Mouse (Mus musculus) macrophage (primary cell): Measurements from ENCODE around the gene Pcgf2. TPM values are rescaled to one million over a fixed set of nuclear protein-coding genes. Genes with fewer than 3 reads are reported as not detected.
"Not testable (repeated sequence)": the region's sequence is repeated elsewhere in the genome, so short reads cannot be mapped to it uniquely, and the experiment has no call there.

Experiments used
- H3K27ac ChIP-seq: fragments of 350-480 bp; formaldehyde crosslinking; 2 replicates; pipeline ENCODE4 v1.9.0; 2021
- H3K36me3 ChIP-seq: fragments of 350-480 bp; formaldehyde crosslinking; 2 replicates; pipeline ENCODE4 v1.9.0; 2021; ENCODE audit errors: inconsistent target
- H3K4me3 ChIP-seq: fragments of 350-480 bp; formaldehyde crosslinking; 2 replicates; pipeline ENCODE4 v1.9.0; 2021; ENCODE audit errors: inconsistent target
- H3K79me2 ChIP-seq: fragments of 350-480 bp; formaldehyde crosslinking; 2 replicates; pipeline ENCODE4 v1.9.0; 2021; ENCODE audit errors: inconsistent target
- WGBS: methylation state at CpG from one replicate; pipeline ENCODE4 v1.1.7; 2026; ENCODE audit warnings: inconsistent platforms; ENCODE audit not compliant: missing documents; 5-methylcytosine and 5-hydroxymethylcytosine counted together
- polyA plus RNA-seq: library from polyadenylated mRNA; stranded (reverse); fragments of 250-400 nt; gene quantifications from 3 replicates; pipeline ENCODE4 v1.2.4, GENCODE M21; 2018; ENCODE audit warnings: inconsistent platforms

Pcgf2 gene
- polyA plus RNA-seq, 1 experiment from 2014 or later = 7.5 TPM

GRCm38 (mm10) chr11:97662207-97662892 is 37.9 kb downstream of the Pcgf2 start:
- H3K36me3 ChIP-seq = peaks cover 15% of the 10 kb centered on the region; the same call in 1 of the 2 replicates
- peak overlapping the region; percentile 29 for H3K27ac ChIP-seq
- H3K4me3 ChIP-seq = peak overlapping the region; percentile 41
- 11% methylated on average over 21 of the region's 21 CpGs for WGBS
- peaks cover 27% of the 10 kb centered on the region for H3K79me2 ChIP-seq

DNA sequence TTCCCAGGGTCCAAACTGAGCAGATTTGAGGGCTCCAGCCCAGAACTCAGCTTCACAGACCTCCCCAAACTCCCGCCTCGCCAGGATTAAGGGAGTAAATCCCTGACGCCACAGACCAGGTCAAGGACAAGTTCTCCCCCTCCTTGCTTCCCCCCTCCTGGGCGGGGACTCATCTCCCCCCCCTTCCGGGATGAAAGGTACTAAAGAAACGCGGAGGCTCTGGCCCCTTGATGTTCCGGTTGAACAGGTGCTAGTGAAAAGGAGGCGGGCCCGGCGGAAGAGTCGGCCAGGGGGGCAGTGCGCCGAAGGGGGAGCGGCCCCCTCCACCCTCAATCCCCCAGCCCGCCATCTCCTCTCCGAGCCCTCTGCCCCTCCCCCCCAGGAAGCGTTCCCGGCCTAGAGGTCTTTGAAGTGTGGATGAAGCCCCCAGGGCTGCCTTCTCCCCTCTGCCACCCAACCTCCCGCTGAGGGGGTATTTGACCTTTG is 38.6 kb downstream of the Pcgf2 start:
- Histone ChIP-seq H3K4me3 (peak overlapping the region; percentile 41; the same call in 1 of the 2 replicates), H3K79me2 (peaks cover 34% of the 10 kb centered on the region), H3K36me3 (peaks cover 11% of the 10 kb centered on the region; the same call in 1 of the 2 replicates), H3K27ac (peak overlapping the region; percentile 60)
- 0% methylated on average over 8 of the region's 20 CpGs for WGBS

DNA sequence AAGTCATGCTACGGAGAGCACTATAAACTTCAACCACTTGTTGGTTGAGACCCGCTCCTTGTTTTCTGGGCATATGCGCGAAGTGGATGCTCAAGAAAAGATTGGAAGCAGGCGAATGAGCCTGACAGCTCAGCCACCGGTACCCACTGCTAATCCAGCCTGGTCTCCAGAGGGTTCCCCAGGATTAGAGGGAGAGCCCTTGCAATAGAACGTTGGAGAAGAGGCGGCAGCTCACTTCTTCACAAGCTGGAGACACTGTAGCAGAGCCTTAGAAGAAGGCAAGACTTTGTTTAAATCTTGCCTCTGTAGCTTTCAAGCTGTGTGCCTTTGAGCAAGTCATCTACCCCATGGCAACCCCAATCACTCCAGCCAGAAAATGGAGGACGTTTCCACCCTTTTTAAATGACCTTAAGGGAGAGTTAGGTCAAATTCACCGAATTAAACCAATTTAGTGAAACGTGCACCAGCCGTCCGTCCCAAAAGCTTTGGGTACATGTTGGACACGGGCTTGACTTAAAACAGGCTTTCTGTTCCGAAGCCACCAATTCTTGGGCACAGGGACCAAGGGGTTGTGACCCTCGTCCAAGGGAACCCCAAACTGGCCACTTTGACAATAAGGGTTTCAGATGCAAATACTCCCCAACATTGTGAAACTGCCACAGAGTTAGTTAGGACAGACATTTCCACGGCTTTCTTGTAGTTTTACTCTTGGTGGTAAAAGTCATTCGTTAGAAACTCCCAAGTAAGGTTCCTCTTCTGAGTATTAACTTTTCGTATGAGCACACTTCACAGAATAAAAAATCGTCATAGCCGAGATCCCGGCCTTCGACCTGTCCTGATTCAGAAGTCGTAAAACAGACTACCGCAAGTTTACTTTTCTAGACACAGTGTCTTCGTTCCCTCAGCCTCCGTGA is 39.3 kb downstream of the Pcgf2 start:
- H3K27ac ChIP-seq = peak overlapping the region; percentile 60

DNA sequence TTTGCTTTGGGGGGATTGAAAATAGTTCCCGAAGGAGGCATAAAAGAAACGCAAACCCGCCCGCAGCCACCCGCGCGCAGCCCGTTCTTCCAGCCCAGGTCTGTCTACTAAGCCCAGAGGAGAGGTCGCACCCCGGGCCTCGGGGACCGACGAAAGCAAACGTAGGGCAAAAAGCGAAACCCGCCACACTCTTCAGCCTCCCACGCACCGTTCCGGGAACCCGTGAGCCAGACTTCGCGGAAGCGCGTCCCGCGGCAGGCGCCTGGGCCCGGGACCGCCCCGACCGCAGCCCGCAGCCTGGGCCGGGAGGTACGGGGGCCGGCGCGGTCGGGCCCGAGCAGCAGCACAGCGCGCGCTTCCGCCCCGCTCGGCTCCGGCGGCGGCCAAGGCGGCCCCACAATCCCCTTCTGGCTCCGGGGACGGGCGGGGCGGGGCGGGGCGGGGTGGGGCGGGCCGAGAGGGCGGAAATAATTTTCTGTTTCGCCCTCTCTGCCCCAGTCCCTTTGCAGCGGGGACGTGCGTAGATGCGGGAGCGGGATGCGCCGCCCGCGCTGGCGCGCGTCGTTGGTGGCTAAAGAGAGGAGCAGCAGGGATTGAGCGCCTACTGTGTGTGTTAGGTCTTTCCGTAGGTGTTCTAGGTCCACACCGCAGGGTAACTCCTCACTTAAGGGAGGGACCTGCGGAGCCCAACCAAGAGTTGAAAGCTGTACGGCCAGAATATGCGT is 40.1 kb downstream of the Pcgf2 start:
- Histone ChIP-seq H3K27ac (peak overlapping the region; percentile 99), H3K36me3 (peaks cover 15% of the 10 kb centered on the region; the same call in 1 of the 2 replicates), H3K4me3 (peak overlapping the region; percentile 91), H3K79me2 (peaks cover 39% of the 10 kb centered on the region)
- WGBS = 1% methylated on average over 53 of the region's 78 CpGs

More for the DNA sequence above, 39.3 kb downstream of the Pcgf2 start:
- peaks cover 15% of the 10 kb centered on the region; the same call in 1 of the 2 replicates for H3K36me3 ChIP-seq
- 11% methylated on average over 27 of the region's 27 CpGs for WGBS
- H3K4me3 ChIP-seq = peak overlapping the region; percentile 41
- H3K79me2 ChIP-seq = peaks cover 39% of the 10 kb centered on the region

DNA sequence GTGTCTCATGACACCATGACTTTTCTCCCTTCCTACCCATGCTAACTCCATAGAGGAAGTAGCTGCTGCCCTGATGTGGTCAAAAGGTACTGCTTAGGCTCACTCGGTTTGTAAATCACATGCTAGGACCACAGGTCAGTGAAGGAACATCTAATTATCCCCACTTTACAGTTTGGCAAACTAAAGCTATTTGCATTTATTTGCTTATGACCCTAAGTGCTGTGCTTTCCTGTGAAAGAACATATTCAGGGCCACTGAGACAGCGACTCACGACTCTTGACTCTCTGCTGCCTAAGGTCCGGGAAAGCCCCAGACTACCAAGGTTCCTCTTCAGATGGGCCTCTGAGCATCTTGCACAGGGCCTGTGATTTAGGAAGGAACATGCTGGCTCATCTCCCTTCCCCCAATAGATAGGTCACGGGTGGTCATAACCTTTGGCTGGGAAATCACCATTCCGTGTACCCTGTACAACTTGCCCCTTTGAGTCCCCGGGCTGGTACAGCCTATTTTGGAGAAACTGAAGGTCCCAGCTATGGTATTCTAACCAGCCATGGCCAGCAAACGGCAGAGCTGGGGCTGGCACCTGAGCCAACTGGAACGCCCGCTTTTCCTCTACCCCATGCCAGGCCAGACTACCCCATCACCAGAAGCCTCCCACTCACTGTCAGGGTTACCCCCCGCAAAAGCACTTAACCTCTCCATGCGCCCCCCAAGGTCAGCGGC is 40.9 kb downstream of the Pcgf2 start:
- peaks cover 34% of the 10 kb centered on the region for H3K79me2 ChIP-seq
- peaks cover 15% of the 10 kb centered on the region; the same call in 1 of the 2 replicates for H3K36me3 ChIP-seq
- H3K4me3 ChIP-seq = peak overlapping the region; percentile 91
- H3K27ac ChIP-seq = peak overlapping the region; percentile 99
- under 1% methylated on average over 13 of the region's 13 CpGs for WGBS

DNA sequence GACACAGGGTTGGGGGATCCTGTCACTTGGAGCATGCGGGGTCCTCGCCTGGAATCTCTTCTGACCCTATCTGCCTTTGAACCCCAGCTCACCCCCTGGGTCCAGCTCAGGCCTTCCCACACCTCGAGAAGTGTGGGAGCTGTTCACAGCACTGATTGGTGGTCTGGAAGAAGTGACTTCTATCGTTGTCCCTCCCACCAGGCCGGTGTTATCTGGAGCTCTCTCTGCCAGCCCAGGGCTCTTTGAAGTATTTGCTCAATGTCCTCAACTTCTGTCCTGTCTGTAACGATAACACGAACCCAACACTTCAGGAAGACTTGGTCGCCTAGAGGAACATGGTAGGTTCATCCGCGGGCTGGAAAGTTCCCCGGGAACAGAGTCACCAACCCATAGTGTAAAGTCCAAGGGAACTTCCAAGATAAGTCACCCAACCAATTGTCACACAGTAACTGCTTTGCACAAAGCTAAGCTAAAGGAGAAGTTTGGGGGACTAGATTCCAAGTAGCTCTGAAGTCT is 41.5 kb downstream of the Pcgf2 start:
- H3K79me2 ChIP-seq = peaks cover 28% of the 10 kb centered on the region
- 66% methylated on average over 11 of the region's 11 CpGs for WGBS
- H3K36me3 ChIP-seq = peaks cover 15% of the 10 kb centered on the region; the same call in 1 of the 2 replicates
- H3K27ac ChIP-seq = peak overlapping the region; percentile 99
- peak overlapping the region; percentile 91 for H3K4me3 ChIP-seq

- Histone ChIP-seq H3K27ac (peak overlapping the region; percentile 99), H3K79me2 (peaks cover 27% of the 10 kb centered on the region), H3K36me3 (peaks cover 15% of the 10 kb centered on the region; the same call in 1 of the 2 replicates)
- not testable (repeated sequence) for H3K4me3 ChIP-seq
- WGBS = 93% methylated on average over 1 of the region's 6 CpGs
Measured at GRCm38 (mm10) chr11:97657967-97658366, 42.3 kb downstream of the Pcgf2 start.

- WGBS = 95% methylated on average over 3 of the region's 6 CpGs
- H3K27ac ChIP-seq = no peak overlapping the region
- peaks cover 15% of the 10 kb centered on the region; the same call in 1 of the 2 replicates for H3K36me3 ChIP-seq
- H3K79me2 ChIP-seq = peaks cover 27% of the 10 kb centered on the region
- no peak overlapping the region for H3K4me3 ChIP-seq
Measured at GRCm38 (mm10) chr11:97657184-97657945, 42.9 kb downstream of the Pcgf2 start.

- no peak overlapping the region for H3K27ac ChIP-seq
- peaks cover 27% of the 10 kb centered on the region for H3K79me2 ChIP-seq
- peaks cover 15% of the 10 kb centered on the region; the same call in 1 of the 2 replicates for H3K36me3 ChIP-seq
- WGBS = 90% methylated on average over 13 of the region's 14 CpGs
- no peak overlapping the region for H3K4me3 ChIP-seq
Measured at GRCm38 (mm10) chr11:97656269-97656971, 43.9 kb downstream of the Pcgf2 start.

DNA sequence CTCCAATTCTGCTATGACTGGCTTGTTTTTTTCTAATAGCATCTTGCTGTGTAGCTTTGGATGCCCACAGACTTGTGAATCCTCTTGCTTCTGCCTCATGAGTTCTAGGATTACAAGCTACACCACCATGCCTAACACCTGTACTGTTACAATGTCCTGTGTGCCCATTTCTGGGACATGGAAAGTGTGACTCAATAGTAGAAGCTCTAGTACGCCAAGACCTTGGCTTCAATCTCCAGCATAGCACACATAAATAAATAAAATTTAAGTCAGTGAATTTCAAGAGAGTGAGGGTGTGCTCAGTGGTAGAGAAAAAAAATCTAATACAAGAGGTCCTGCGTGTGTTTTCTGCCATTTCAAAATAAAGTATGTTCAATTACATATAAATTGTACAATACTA is 46.1 kb downstream of the Pcgf2 start:
- WGBS = 92% methylated on average over 2 of the region's 2 CpGs
- no peak overlapping the region for H3K4me3 ChIP-seq
- peaks cover 27% of the 10 kb centered on the region for H3K79me2 ChIP-seq
- H3K27ac ChIP-seq = no peak overlapping the region
- peaks cover 15% of the 10 kb centered on the region; the same call in 1 of the 2 replicates for H3K36me3 ChIP-seq

GRCm38 (mm10) chr11:97653376-97653775 is 46.9 kb downstream of the Pcgf2 start:
- 98% methylated on average over 8 of the region's 11 CpGs for WGBS
- Histone ChIP-seq H3K36me3 (peaks cover 15% of the 10 kb centered on the region; the same call in 1 of the 2 replicates), H3K79me2 (peaks cover 22% of the 10 kb centered on the region)
- not testable (repeated sequence) for H3K4me3 ChIP-seq, H3K27ac ChIP-seq

DNA sequence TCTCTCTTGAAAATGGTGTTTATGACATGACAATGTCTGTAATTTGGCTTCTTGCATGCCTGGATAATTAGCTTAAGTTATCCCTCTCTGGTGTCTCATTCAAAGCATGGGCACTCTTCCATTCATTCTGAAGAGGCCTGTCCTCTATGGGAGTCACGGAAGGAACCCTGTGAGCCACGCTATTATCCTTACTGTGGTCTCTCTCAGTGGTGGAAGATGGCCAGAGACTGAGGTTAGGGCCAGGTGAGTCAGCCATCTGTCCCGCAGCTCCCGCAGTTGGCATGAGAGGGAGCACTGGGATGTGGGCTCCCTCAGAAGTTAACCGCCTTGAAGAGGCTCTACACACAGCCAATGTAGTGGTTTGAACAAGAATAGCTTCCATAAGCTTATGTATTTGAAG is 50.0 kb downstream of the Pcgf2 start:
- H3K36me3 ChIP-seq = peaks cover 1% of the 10 kb centered on the region; the same call in 1 of the 2 replicates
- H3K4me3 ChIP-seq = no peak overlapping the region
- no peak overlapping the region for H3K27ac ChIP-seq
- no peaks in the 10 kb centered on the region for H3K79me2 ChIP-seq
- 73% methylated on average over 5 of the region's 5 CpGs for WGBS
